Mouse (Mus musculus): ENCODE data around the gene Prok1. TPM values are rescaled to one million over a fixed set of nuclear protein-coding genes. Genes with fewer than 3 reads are reported as not detected.

Gene Prok1
- total RNA-seq, 1 experiment from 2014 or later = 1.3 TPM

DNA sequence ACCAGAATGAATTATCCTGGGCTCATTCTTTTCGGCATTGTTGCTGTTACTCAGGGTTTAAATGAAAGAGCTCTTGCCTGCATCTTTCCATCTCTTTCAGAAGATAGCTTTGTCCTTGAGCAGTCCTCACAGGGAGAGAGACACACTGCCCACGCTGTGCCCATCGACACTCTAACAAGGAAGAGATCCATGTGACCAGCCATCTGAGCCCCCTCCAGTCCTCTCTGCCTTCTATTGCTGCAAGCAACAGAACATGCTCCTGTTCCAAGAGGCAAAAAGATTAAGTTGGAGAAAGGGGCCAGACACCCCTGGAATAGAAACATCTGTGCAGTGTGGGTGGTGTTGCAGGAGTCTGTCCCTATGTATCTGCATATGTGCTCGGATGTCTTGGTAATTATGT is 52.5 kb downstream of the Prok1 start:
- DNase-seq = no peak

DNA sequence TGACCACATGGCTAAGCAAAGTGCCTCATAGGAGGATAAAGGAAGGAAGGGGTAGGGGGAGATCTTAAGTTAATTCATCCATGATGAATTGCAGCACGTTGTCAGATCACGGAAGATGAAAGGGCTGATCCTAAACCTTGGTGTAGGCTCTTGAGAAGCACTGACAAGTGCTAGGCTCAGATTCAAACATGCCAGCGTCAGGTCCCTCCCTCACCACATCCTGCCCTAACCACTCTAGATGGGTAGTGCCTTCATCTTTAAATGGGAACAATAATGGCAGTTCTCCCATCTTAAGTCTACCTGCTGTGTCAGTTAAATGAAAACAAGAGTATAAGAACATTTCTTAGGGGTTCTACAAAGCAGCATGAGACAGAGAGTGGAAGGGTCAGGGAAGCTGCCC is 53.9 kb downstream of the Prok1 start:
- no peak for DNase-seq

DNA sequence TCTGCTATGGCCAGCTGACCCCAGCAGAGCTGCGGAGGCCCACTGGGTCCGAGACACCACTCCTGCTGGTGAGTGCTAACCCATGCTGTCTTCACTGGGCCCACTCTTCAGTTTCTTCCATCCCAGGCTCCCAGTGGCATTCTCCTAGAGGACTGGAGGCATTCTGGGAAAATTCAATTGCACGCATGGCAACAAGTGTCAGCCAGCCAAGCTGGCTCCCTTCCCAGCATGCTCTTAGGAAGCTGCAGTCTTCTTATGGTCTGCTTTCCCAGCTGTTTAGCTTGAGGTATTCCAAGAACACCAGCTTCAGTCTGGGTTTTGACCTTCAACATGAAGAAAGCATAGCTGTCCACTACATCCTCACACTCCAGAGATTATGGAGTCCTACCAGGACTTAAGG is 56.3 kb downstream of the Prok1 start:
- DNase-seq = no peak

Other genes with a start within 250 kb of the Prok1 start
- 0.74 and 2.9 TPM in 2 replicates for gene Kcna3, start 203.5 kb downstream of the Prok1 start, total RNA-seq (2021)
- 1.4 and 4.0 TPM in 2 replicates for gene Kcna2, start 138.6 kb downstream of the Prok1 start, total RNA-seq (2021)
- gene Kcna10, start 56.7 kb downstream of the Prok1 start, total RNA-seq (2021) = not detected in 2 replicates
- gene Cym, start 18.0 kb downstream of the Prok1 start, total RNA-seq (2021) = not detected in 2 replicates
- not detected in 2 replicates for gene A630076J17Rik, start 9.1 kb downstream of the Prok1 start, total RNA-seq (2021)
- gene Lamtor5, start 39.2 kb upstream of the Prok1 start, total RNA-seq (2021) = 73.8 and 81.7 TPM in 2 replicates
- 0.44 and 0.49 TPM in 2 replicates for gene Slc16a4, start 51.5 kb upstream of the Prok1 start, total RNA-seq (2021)
- gene Rbm15, start 94.0 kb upstream of the Prok1 start, total RNA-seq (2021) = 37.3 and 41.1 TPM in 2 replicates
- 7.4 and 8.1 TPM in 2 replicates for gene Kcnc4, start 219.8 kb upstream of the Prok1 start, total RNA-seq (2021)

Data from adrenal gland, postnatal 14 days (tissue).